8 mouse cellular contexts compared by ENCODE assay signal in the genomic region with DNA sequence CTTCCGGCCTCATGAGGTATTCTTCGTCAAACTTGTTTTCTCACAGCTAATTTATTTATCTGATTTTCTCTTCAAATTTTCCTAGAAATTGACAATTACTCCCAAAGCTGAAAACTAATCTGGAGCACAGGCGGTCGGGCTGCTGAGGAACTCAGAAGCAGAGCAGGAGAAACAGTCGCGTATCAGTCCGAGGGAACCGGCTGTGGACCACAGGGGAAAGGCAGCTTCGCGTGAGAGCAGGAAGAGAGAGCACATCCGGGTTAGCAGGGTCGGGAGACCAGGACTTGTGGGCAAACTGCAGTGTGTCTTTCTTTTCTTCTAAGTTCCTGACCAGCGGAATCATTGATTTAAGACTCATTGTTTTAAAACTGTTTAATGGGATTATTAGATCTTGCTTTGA. TPM values are rescaled to one million over a fixed set of nuclear protein-coding genes. Genes with fewer than 3 reads are reported as not detected.
DNase-seq lines count a peak whose midpoint lies in the region; ATAC-seq and TF ChIP-seq lines count a peak whose summit lies in the region.

No protein-coding gene starts in this region.

- 27% methylated on average over 13 of the region's 13 CpGs for WGBS in lung, adult 2 months

- no peak for TF ChIP-seq CTCF in left cerebral cortex, adult 2 months (IDR thresholded peaks at IDR 0.05)
- TF ChIP-seq CTCF in lung, adult 2 months (IDR thresholded peaks at IDR 0.05; ENCODE audit: insufficient read depth, low read length): no peak

- TF ChIP-seq POLR2A in lung, adult 2 months (IDR thresholded peaks at IDR 0.05; ENCODE audit: borderline replicate concordance, extremely low read depth, low read depth, low read length): no peak

- DNase-seq in left cerebral cortex, adult 2 months (ENCODE audit: extremely low spot score in 1 of 2, low spot score in 2 of 2): no peak
- DNase-seq in left cerebral cortex, adult 11 months (ENCODE audit: low spot score): no peak
- peak; percentile 39 to 72 for DNase-seq in adrenal gland, postnatal 36 days
- peak; percentile 17 to 50 for DNase-seq in heart, postnatal 14 days
- DNase-seq in lung, adult 2 months: peak; percentile 7
- peak; percentile 22 to 48 for DNase-seq in thymus, postnatal 10 days (ENCODE audit: low spot score in 2 of 2)

- H3K27ac ChIP-seq in left cerebral cortex, adult 2 months: no peak overlapping the region

- no peak for ATAC-seq in erythroid progenitor cell, adult 5-6 weeks (replicated peaks; ENCODE audit: low FRiP score, poor library complexity, severe bottlenecking)
- no peak for ATAC-seq in cerebellum, adult (ENCODE audit: insufficient number of reproducible peaks, low FRiP score, low TSS enrichment)

- H3K4me3 ChIP-seq in left cerebral cortex, adult 2 months: peak overlapping the region; percentile 23; the same call in 1 of the 2 replicates
- H3K4me3 ChIP-seq in lung, adult 2 months (replicated peaks; ENCODE audit: extremely low read depth, low read depth, low read length): peak overlapping the region; percentile 54

- intact Hi-C loops in left cerebral cortex, adult 2 months (cut with DNase I): no loop called here
- intact Hi-C loops in heart, postnatal 14 days (cut with DNase I): no loop called here

- no peaks in the 10 kb centered on the region; the same call in 1 of the 2 replicates for H3K4me1 ChIP-seq in lung, adult 2 months (ENCODE audit: control insufficient read depth, insufficient read depth, low read length)

RNA-seq across cellular contexts. Expression of a gene that starts 32.7 kb away (rescaled TPM):
- total RNA-seq in left cerebral cortex, adult 2 months (2021): 10 to 100 TPM in 1 of 2 experiments, 1 to 10 TPM in 1; 9.6 to 12.3 TPM
- 10 to 100 TPM; 20.2 to 24.3 TPM for total RNA-seq in adrenal gland, postnatal 36 days (2021)
- 1 to 10 TPM; 6.6 to 7.4 TPM for total RNA-seq in heart, postnatal 14 days (2021)
- polyA plus RNA-seq in lung, adult 2 months (2012; rRNA removed): 7.5 and 8.7 TPM in 2 replicates
- 1.3 TPM in 1 of 2 replicates, not detected in the other for total RNA-seq in erythroid progenitor cell, adult 5-6 weeks (2015; ENCODE audit: low replicate concordance)
- total RNA-seq in erythroid progenitor cell, adult 5-6 weeks (2017; ENCODE audit: low replicate concordance): 0.90 TPM in 1 of 2 replicates, not detected in the other

Comparison
In these comparisons a context has a peak if more than half of its experiments do, and no peak if none do; other contexts are left out.
1. DNase-seq: peak in adrenal gland, postnatal 36 days (2 of 2), heart, postnatal 14 days (2 of 2), lung, adult 2 months (single experiment) and thymus, postnatal 10 days (2 of 2); none in left cerebral cortex, adult 2 months (0 of 2) and left cerebral cortex, adult 11 months (single experiment).